Mouse (Mus musculus) adrenal gland, postnatal 10 days (tissue): ENCODE results near the gene Stx16. TPM values are rescaled to one million over a fixed set of nuclear protein-coding genes. Genes with fewer than 3 reads are reported as not detected.

Source experiments
- DNase-seq: peaks from one replicate; pipeline ENCODE4 v3.0.0; 2021; ENCODE audit warnings: mixed read lengths
- total RNA-seq, 2 experiments: library from RNA; stranded (reverse); gene quantifications; 2 replicates each; pipeline ENCODE4 v1.2.3; 2021

The Stx16 gene
- total RNA-seq, 2 experiments from 2014 or later, result 30.9 to 37.5 TPM

DNA sequence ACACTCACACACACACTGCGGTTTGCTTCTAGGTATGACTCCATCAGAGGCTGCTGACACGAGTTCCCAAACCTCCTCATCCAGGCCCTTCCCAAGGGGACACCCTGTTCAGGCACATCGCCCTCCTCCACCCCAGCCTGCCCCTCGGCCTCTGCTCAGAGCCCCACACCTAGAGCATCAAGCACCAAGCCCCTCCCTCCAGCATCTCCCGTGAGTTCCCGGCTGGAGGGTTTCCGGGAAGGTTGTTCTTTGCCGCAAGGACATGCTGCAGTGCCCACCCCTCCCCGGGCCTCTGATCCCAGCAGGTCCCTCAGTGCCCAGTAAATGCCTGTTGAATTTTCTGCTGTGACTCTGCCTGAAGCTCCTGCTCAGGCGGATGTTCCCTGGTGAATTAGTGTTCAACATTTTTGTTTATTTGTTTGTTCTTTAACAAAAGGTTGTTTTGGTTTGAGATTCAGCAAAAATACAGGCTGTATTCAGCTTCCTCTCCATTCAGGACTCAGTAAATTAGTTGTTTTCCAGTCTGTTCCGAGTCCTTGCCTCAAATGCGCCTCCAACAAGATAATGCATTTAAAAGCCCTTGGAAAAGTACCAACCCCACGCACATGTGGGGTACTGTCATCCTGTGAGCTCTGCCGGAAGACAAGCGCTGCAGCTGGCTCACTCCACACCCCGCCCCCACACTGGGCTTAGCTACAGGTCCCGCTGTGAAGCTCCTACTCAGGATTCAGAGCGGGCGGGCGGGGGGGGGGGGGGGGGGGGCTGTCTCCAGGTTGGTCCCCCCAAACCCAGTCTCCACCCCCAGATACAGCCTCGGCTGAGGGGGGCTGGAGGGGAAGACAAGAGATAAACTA is 50.6 kb downstream of the Stx16 start:
- peak; percentile 66 for DNase-seq

DNA sequence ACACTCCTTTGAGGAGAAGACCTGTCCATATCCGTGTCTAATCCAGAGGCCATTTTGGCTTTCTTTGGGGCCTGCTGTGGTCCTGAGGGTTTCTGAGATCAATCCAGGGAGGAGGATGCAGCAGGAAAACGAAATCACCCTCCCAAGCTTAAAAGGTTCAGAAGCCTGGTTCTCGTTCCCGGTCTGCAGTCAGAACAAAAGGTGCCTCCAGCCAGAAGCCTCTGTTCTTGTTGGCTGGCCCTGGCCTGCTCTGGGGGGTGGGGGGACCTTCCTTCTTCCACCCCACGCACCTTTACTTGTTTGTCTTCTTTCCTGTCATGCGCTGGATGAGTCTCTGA is 51.2 kb downstream of the Stx16 start:
- peak; percentile 1 for DNase-seq

DNA sequence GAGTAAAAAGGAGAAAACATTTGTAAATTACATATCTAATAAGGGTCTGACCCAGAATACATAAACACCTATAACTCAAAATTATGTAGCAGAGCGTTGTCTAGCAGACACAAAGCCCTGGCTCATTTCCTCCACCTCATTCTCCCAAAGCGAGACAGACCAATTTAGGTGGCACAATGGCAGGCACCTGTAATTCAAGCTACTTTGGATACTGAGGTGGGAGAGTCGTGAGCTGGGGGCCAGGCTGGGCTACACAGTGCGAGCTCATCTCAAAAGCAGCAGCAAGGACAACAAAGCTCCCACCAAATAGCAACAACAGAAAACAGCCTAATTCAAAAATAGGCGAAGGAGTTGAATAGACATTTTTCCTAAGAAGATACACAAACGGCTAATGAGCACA is 52.8 kb downstream of the Stx16 start:
- DNase-seq, result no peak

DNA sequence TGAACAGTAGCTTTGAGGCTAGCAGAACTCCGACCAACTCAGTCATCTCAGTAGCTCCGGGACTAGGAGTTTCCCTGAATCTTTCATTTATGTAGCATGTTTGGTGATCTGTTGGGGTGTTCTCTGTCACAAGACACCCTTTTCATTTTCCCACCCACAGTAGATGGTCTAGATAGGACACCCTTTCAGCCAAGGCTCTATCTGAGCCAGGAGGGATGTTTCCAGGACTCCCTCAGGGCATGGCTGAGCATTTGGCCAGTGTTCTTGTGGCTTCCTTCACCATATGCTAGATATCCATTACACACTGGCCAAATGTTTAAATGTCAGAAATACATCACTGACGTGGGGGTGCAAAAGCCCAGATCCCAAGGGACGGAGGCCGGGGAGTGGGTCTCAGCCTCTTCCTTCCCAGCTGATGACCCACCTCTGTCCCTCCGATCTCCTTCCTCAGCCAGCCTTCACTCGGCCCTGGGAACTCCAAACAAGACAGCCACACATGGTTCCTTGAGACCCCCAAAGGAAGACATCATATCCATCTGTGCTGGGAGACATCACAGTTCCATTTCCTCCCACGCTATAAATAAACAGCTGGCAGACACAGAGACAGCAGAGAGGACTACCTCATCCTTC is 54.5 kb downstream of the Stx16 start:
- no peak for DNase-seq

DNA sequence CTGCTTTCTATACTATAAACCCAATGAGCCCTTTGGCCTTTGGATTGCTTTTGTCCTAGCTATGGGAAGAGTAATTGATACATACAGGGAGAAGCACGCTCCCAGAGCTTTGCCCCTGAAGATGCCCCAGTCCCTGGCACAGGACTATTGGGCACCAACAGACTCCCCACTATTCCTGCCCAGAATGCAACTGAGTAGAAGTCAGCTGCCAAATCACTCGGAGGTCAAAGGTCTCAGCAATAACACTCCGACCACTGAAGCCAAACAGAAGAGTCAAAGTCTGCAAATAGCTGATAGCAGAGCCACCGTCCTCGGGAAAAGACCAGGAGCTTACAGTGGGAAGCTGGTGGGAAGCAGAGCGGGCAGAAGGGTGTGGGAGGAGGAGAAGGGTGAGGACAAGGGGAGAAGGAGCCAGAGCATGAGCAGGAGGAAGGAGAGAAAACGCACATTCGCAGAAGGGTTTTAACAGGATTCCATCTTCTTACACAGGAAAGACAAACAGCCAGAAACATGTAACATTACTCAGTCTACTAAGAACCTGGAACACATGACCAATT is 56.4 kb downstream of the Stx16 start:
- DNase-seq, result no peak

Other genes starting within 250 kb of the Stx16 start
- 10 to 100 TPM; 67.9 to 82.2 TPM for gene Npepl1, start 34.0 kb downstream of the Stx16 start, total RNA-seq
- gene Gnas, start 208.0 kb downstream of the Stx16 start, total RNA-seq, result 1,000 to 10,000 TPM; 5,524 to 6,088 TPM